Mouse (Mus musculus) ES-Bruce4 (cell line): ENCODE data around the gene Rpl7l1.

Experiments used
- CTCF ChIP-seq: IDR thresholded peaks from one replicate; pipeline ENCODE4 v1.8.1; 2011; ENCODE audit warnings: low read depth, low read length
- POLR2A ChIP-seq: IDR thresholded peaks from one replicate; pipeline ENCODE4 v1.8.1; 2011; ENCODE audit warnings: low read length; ENCODE audit not compliant: insufficient read depth

- TF ChIP-seq POLR2A (no peak), CTCF (no peak)
Observed at GRCm38 (mm10) chr17:46771025-46771424, 11.4 kb downstream of the Rpl7l1 start.
